ENCODE assay signal across 8 mouse cellular contexts in the genomic region with DNA sequence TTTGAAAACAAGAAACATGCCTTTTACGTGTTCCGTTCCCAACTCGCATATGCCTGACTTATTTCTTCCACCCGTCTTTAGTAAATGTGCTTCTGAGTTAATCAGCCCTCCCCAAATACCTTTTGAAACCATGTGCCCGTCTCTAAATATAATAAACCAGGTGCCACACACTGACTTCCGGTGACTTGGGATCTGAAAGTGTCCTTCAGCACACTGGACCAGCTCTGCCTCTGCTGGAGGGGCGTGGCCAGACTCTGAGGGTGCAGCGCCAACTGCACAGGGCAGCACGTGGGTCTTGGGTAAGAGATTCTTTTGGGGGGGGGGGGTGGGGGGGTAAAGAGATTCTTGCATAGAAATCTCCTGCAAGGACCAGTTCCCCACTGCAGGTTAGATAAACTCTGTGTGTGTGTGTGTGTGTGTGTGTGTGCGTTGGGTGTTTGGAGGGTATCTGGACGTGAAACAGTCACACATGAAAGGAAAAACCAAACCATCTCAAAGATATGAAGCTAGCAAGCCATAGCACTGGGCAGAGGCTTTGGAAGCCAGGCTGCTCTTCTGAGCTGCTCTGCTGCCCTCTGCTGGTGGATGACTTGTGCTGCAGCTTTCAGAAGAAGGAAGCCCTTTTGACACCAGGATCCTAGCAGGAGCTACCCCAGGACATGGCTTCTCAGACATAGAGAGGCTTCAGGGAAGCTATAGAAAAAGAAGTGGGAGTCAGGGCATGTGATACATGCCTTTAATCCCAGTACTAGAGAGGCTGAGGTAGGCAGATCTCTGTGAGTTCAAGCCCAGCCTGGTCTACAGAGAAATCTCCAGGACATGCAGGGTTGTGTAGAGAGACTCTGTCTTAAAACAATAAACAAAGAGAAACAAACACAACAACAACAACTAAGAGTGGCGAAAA. TPM values are rescaled to one million over a fixed set of nuclear protein-coding genes. Genes with fewer than 3 reads are reported as not detected.
A peak's percentile ranks its signal among the peaks of the same experiment; 100 is the strongest.
DNase-seq lines count a peak whose midpoint lies in the region; ATAC-seq and TF ChIP-seq lines count a peak whose summit lies in the region.

No protein-coding gene starts in this region.

- H3K4me1 ChIP-seq in E14TG2a.4 (replicated peaks; ENCODE audit: low read depth, low read length) = peaks cover 51% of the 10 kb centered on the region
- H3K4me1 ChIP-seq in forebrain, embryonic 10.5 days = peaks cover 26% of the 10 kb centered on the region
- peaks cover 6% of the 10 kb centered on the region for H3K4me1 ChIP-seq in heart, embryonic 16.5 days (ENCODE audit: control insufficient read depth, insufficient read depth, low read length)
- peaks cover 5% of the 10 kb centered on the region for H3K4me1 ChIP-seq in liver, embryonic 16.5 days (ENCODE audit: control insufficient read depth, low read depth, low read length)
- peaks cover 15% of the 10 kb centered on the region for H3K4me1 ChIP-seq in neural tube, embryonic 12.5 days
- 0 out of 2 replicates have a peak, but pooled peaks cover 3% of the 10 kb centered on the region for H3K4me1 ChIP-seq in stomach, postnatal 0 days (replicated peaks; ENCODE audit: control insufficient read depth, insufficient read depth)

- DNase-seq in c-Kit-negative CD71-positive TER-119-positive erythroid progenitor cells, embryonic 14.5 days (ENCODE audit: low read depth, low spot score) = peak; percentile 61
- DNase-seq in forebrain, embryonic 10.5 days (ENCODE audit: extremely low spot score, low spot score) = peak; percentile 77
- DNase-seq in kidney, postnatal 4 days = peak; percentile 86 to 90
- peak; percentile 85 for DNase-seq in stomach, postnatal 0 days (ENCODE audit: low spot score)

- no peak for TF ChIP-seq EP300 in stomach, postnatal 0 days (optimal IDR thresholded peaks at IDR 0.05)

- H3K36me3 ChIP-seq in E14TG2a.4 (ENCODE audit: insufficient read depth, low read length) = no peaks in the 10 kb centered on the region
- peaks cover 54% of the 10 kb centered on the region for H3K36me3 ChIP-seq in forebrain, embryonic 10.5 days (replicated peaks)
- H3K36me3 ChIP-seq in heart, embryonic 16.5 days (ENCODE audit: control insufficient read depth, insufficient read depth) = no peaks in the 10 kb centered on the region
- H3K36me3 ChIP-seq in liver, embryonic 16.5 days (ENCODE audit: control insufficient read depth, insufficient read depth) = no peaks in the 10 kb centered on the region
- no peaks in the 10 kb centered on the region for H3K36me3 ChIP-seq in neural tube, embryonic 12.5 days
- H3K36me3 ChIP-seq in stomach, postnatal 0 days (ENCODE audit: control insufficient read depth, insufficient read depth, low read length) = no peaks in the 10 kb centered on the region

- TF ChIP-seq CTCF in E14TG2a.4 (conservative IDR thresholded peaks at IDR 0.05; ENCODE audit: low read length) = peak; percentile 92
- TF ChIP-seq CTCF in stomach, postnatal 0 days (IDR thresholded peaks at IDR 0.05; ENCODE audit: low read depth) = peak; percentile 98

- WGBS in forebrain, embryonic 10.5 days = 54% methylated on average over 12 of the region's 12 CpGs
- WGBS in heart, embryonic 16.5 days = 28% methylated on average over 12 of the region's 12 CpGs
- 27% methylated on average over 12 of the region's 12 CpGs for WGBS in liver, embryonic 16.5 days (ENCODE audit: insufficient replicate concordance)
- WGBS in neural tube, embryonic 12.5 days = 56% methylated on average over 12 of the region's 12 CpGs
- 17% methylated on average over 12 of the region's 12 CpGs for WGBS in stomach, postnatal 0 days

- ATAC-seq in heart, embryonic 16.5 days (replicated peaks; ENCODE audit: extremely low read depth, insufficient read depth, low FRiP score) = peak; percentile 81
- ATAC-seq in liver, embryonic 16.5 days (ENCODE audit: low read depth) = peak; percentile 39; the same call in 1 of the 2 replicates
- ATAC-seq in neural tube, embryonic 12.5 days (ENCODE audit: low FRiP score, low read depth) = peak; percentile 59
- ATAC-seq in stomach, postnatal 0 days (ENCODE audit: low FRiP score, low TSS enrichment) = peak; percentile 77

- peak overlapping the region; percentile 58 for H3K4me2 ChIP-seq in heart, embryonic 16.5 days (ENCODE audit: low read depth, low read length)
- peak overlapping the region; percentile 18 for H3K4me2 ChIP-seq in liver, embryonic 16.5 days (ENCODE audit: low read depth, low read length)
- peak overlapping the region; percentile 24; the same call in 1 of the 2 replicates for H3K4me2 ChIP-seq in neural tube, embryonic 12.5 days (replicated peaks)
- peak overlapping the region; percentile 50 for H3K4me2 ChIP-seq in stomach, postnatal 0 days (replicated peaks; ENCODE audit: low read depth)

- H3K27me3 ChIP-seq in E14TG2a.4 (ENCODE audit: insufficient read depth, low read length) = peaks cover 38% of the 10 kb centered on the region
- peaks cover 5% of the 10 kb centered on the region; the same call in 1 of the 2 replicates for H3K27me3 ChIP-seq in forebrain, embryonic 10.5 days (ENCODE audit: poor library complexity, severe bottlenecking)
- H3K27me3 ChIP-seq in heart, embryonic 16.5 days (ENCODE audit: control insufficient read depth, insufficient read depth, low read length) = no peaks in the 10 kb centered on the region
- H3K27me3 ChIP-seq in liver, embryonic 16.5 days (ENCODE audit: control insufficient read depth, insufficient read depth, low read depth, low read length) = peaks cover 13% of the 10 kb centered on the region
- H3K27me3 ChIP-seq in neural tube, embryonic 12.5 days (replicated peaks) = no peaks in the 10 kb centered on the region
- H3K27me3 ChIP-seq in stomach, postnatal 0 days (ENCODE audit: control insufficient read depth, insufficient read depth, low read length) = no peaks in the 10 kb centered on the region

- no peak overlapping the region for H3K27ac ChIP-seq in forebrain, embryonic 10.5 days
- H3K27ac ChIP-seq in heart, embryonic 16.5 days (ENCODE audit: low read length) = peak overlapping the region; percentile 63
- H3K27ac ChIP-seq in liver, embryonic 16.5 days (ENCODE audit: low read length) = no peak overlapping the region
- no peak overlapping the region for H3K27ac ChIP-seq in neural tube, embryonic 12.5 days
- peak overlapping the region; percentile 46 for H3K27ac ChIP-seq in stomach, postnatal 0 days (replicated peaks)

- H3K4me3 ChIP-seq in E14TG2a.4 (replicated peaks; ENCODE audit: low read length) = no peak overlapping the region
- H3K4me3 ChIP-seq in forebrain, embryonic 10.5 days = no peak overlapping the region
- peak overlapping the region; percentile 28 for H3K4me3 ChIP-seq in heart, embryonic 16.5 days (ENCODE audit: low read length)
- H3K4me3 ChIP-seq in liver, embryonic 16.5 days (ENCODE audit: low read depth, low read length) = no peak overlapping the region
- H3K4me3 ChIP-seq in neural tube, embryonic 12.5 days = no peak overlapping the region
- H3K4me3 ChIP-seq in stomach, postnatal 0 days (ENCODE audit: low read depth, low read length) = peak overlapping the region; percentile 16; the same call in 1 of the 2 replicates

- no peaks in the 10 kb centered on the region for H3K9me3 ChIP-seq in E14TG2a.4 (ENCODE audit: low read length)
- no peaks in the 10 kb centered on the region for H3K9me3 ChIP-seq in forebrain, embryonic 10.5 days
- H3K9me3 ChIP-seq in heart, embryonic 16.5 days (replicated peaks; ENCODE audit: control insufficient read depth, low read length) = no peaks in the 10 kb centered on the region
- no peaks in the 10 kb centered on the region for H3K9me3 ChIP-seq in liver, embryonic 16.5 days (replicated peaks; ENCODE audit: control insufficient read depth, low read length)
- no peaks in the 10 kb centered on the region for H3K9me3 ChIP-seq in neural tube, embryonic 12.5 days
- H3K9me3 ChIP-seq in stomach, postnatal 0 days (ENCODE audit: control insufficient read depth, low read length) = no peaks in the 10 kb centered on the region

- H3K9ac ChIP-seq in heart, embryonic 16.5 days (ENCODE audit: low read length) = no peak overlapping the region
- H3K9ac ChIP-seq in liver, embryonic 16.5 days (ENCODE audit: low read depth, low read length) = no peak overlapping the region
- no peak overlapping the region for H3K9ac ChIP-seq in neural tube, embryonic 12.5 days
- H3K9ac ChIP-seq in stomach, postnatal 0 days (ENCODE audit: low read length) = no peak overlapping the region

RNA-seq across cellular contexts. Expression of gene Adipor2, which starts 26.5 kb away (rescaled TPM):
- 37.1 and 38.8 TPM in 2 replicates for polyA plus RNA-seq in forebrain, embryonic 10.5 days (2016; fragmentation: Nextera tagmentation; extraction: Ambion mirVana)
- 29.8 and 37.5 TPM in 2 replicates for polyA plus RNA-seq in heart, embryonic 16.5 days (2015; fragmentation: Nextera tagmentation; extraction: Ambion mirVana)
- polyA plus RNA-seq in liver, embryonic 16.5 days (2015; fragmentation: Nextera tagmentation; extraction: Ambion mirVana) = 29.4 and 35.2 TPM in 2 replicates
- 31.0 and 31.7 TPM in 2 replicates for polyA plus RNA-seq in neural tube, embryonic 12.5 days (2016; fragmentation: Nextera tagmentation; extraction: Ambion mirVana)
- 80.7 and 90.5 TPM in 2 replicates for polyA plus RNA-seq in stomach, postnatal 0 days (2015; fragmentation: Nextera tagmentation; extraction: Ambion mirVana)

RNA-seq across cellular contexts. Expression of gene Fbxl14, which starts 35.5 kb away (rescaled TPM):
- polyA plus RNA-seq in forebrain, embryonic 10.5 days (2016; fragmentation: Nextera tagmentation; extraction: Ambion mirVana) = 3.5 and 3.6 TPM in 2 replicates
- 3.3 and 4.3 TPM in 2 replicates for polyA plus RNA-seq in heart, embryonic 16.5 days (2015; fragmentation: Nextera tagmentation; extraction: Ambion mirVana)
- 2.1 TPM in 2 replicates for polyA plus RNA-seq in liver, embryonic 16.5 days (2015; fragmentation: Nextera tagmentation; extraction: Ambion mirVana)
- 4.7 and 4.9 TPM in 2 replicates for polyA plus RNA-seq in neural tube, embryonic 12.5 days (2016; fragmentation: Nextera tagmentation; extraction: Ambion mirVana)
- 2.9 TPM in 2 replicates for polyA plus RNA-seq in stomach, postnatal 0 days (2015; fragmentation: Nextera tagmentation; extraction: Ambion mirVana)

Comparison
In these comparisons a context has a peak if more than half of its experiments do, and no peak if none do; other contexts are left out.
1. H3K4me3 ChIP-seq: peak in heart, embryonic 16.5 days (single experiment) and stomach, postnatal 0 days (single experiment); none in E14TG2a.4 (single experiment), forebrain, embryonic 10.5 days (single experiment), liver, embryonic 16.5 days (single experiment) and neural tube, embryonic 12.5 days (single experiment).
2. H3K27ac ChIP-seq: peak in heart, embryonic 16.5 days (single experiment) and stomach, postnatal 0 days (single experiment); none in forebrain, embryonic 10.5 days (single experiment), liver, embryonic 16.5 days (single experiment) and neural tube, embryonic 12.5 days (single experiment).
3. Peak in every context shown above with its lines, with median percentiles within 50 percentile points of each other: DNase-seq, ATAC-seq and H3K4me2 ChIP-seq.